ENCODE assay signal across 14 mouse cellular contexts in the genomic region with DNA sequence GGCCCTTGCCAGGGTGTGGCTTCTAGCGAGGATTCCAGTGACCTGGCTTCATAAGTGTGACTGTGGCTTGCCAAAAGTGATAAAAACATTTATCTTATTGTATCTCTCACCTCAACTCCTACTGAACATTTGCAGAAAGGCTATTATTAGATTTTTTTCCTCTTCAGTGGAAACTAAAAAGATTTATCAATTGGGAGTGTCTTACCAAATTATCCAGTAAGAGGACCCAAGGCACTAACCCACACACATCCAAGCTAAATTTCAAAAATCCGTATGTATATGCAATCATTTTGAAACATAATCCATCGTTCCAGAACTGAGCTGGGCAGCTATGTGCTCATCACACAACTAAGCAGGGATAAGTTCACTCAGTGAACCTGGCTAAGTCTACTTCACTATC.
"Had no signal": no experiment of that assay in that cellular context is flagged by ENCODE, and none has a peak within 500 bp of the region (broad histone marks: within the 10 kb centered on the region; RNA-seq: fewer than 3 reads in every experiment).

No protein-coding gene starts in this region.

- DNase-seq: cerebellum, adult 8-10 months; cerebellum, adult 9-10 months; cerebellum, adult 9-11 months; cerebellum, postnatal 36 days; embryo, embryonic 11 days; forebrain, postnatal 0 days; gastrocnemius, adult 2 months; gastrocnemius, postnatal 10 days; gastrocnemius, postnatal 14 days; gastrocnemius, postnatal 25 days; gastrocnemius, postnatal 36 days; heart, adult 11 months; heart, adult 18-20 months; heart, adult 2 months had no signal
